Mouse (Mus musculus) embryo, embryonic 10.5 days (tissue): ENCODE data around the gene Slc44a1.

Source experiments
- DNase-seq: peaks from one replicate; pipeline ENCODE4 v3.0.0-alpha.2; 2015; ENCODE audit warnings: low spot score

The Slc44a1 gene

GRCm38 (mm10) chr4:53538600-53538999, 98.4 kb downstream of the Slc44a1 start:
- no peak for DNase-seq

GRCm38 (mm10) chr4:53539929-53540328, 99.7 kb downstream of the Slc44a1 start:
- no peak for DNase-seq

DNA sequence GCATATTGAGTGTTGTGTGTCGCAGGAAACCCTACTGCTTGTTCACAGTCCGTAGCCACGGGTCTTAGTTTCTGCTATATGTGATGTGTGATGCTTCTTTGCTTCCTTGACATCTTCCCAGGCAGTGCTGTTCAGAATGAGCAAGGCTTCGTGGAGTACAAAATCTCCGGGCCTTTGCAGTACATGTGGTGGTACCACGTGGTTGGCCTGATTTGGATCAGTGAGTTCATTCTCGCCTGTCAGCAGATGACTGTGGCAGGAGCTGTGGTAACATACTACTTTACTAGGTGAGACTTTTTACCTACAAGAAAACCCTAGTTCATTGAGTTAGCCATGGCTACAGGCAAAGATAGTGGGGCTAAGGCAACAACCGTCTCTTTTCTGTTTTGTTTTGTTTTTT, 103.2 kb downstream of the Slc44a1 start:
- DNase-seq, result no peak

DNA sequence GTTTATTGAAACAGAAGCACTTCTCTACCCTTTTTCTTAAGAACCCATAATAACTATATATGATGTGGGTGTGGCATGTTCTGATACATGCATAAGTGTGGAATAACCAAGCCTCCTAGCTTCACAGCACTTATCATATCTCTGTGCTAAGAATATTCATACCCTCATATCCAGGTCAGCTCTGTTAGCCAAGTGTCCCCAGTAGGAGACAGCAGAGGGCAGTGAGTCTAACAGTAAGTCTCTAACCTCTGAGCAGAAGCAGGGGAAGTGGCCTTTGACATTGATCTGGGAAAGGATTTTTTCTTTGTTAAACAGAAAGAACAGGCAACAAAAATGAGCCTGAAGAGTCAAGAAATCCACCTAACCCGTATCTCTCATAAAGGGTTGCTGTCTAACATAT, 104.7 kb downstream of the Slc44a1 start:
- DNase-seq, result no peak

DNA sequence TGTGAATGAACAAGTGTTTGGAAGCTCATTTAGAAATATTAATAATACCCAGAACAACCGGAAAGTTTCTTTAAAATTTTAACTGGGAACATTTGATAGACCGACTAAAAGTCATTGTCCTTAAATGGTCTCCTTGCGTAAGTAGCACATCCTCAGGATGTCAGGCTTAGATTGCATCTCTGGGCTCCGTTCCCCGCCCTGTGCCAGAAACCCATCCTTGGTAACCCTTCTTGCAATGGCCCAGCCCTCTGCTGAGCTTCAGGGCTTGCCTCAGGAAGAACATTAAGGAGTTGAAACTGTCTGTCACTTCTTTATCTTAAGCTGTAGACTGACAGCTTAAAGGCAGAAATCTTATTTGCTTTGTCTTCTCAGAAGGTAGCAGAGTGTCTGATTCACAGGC, 107.2 kb downstream of the Slc44a1 start:
- no peak for DNase-seq

GRCm38 (mm10) chr4:53549375-53549774, 109.2 kb downstream of the Slc44a1 start:
- DNase-seq, result no peak

GRCm38 (mm10) chr4:53564618-53565017, 124.4 kb downstream of the Slc44a1 start:
- DNase-seq, result no peak

DNA sequence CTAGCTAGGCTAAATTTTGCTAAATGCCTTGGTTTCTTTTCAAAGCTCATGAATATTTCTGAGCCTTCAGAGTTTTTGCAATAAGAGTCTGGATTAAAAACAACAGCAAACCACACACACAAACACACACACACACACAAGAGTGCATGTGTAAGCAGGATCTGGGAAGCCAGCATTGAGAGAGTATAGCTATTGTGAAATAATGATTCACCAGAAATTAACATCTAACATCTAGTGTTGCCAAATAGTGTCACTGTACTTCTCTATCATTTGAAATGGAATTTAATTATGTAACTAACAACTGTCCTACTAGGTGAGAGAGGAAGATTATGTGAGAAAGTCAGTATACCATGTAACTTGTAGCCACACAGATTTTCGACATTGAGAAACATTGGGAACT, 126.9 kb downstream of the Slc44a1 start:
- DNase-seq, result no peak

DNA sequence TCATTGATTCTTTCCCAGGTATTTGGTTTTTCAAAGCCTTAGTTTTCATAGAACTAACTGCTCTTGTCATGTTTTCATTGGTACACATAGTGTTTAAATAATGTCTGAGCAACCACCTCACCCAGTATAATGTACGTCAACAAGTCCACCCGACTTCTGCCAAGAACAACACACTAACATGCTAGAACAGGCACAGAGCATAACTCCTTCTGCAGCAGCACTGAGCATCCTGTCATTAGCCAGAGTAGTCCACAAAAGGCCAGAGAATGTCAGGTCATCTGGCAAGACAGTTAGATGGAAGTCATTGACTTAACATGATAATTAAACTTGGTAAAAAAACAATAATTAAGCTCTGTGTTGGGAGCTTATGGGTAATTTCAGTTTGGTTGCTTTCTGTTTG, 135.3 kb downstream of the Slc44a1 start:
- no peak for DNase-seq

GRCm38 (mm10) chr4:53587676-53588075, 147.5 kb downstream of the Slc44a1 start:
- no peak for DNase-seq

- DNase-seq, result no peak
Measured at GRCm38 (mm10) chr4:53588936-53589335, 148.7 kb downstream of the Slc44a1 start.

GRCm38 (mm10) chr4:53589466-53589865, 149.3 kb downstream of the Slc44a1 start:
- no peak for DNase-seq

DNA sequence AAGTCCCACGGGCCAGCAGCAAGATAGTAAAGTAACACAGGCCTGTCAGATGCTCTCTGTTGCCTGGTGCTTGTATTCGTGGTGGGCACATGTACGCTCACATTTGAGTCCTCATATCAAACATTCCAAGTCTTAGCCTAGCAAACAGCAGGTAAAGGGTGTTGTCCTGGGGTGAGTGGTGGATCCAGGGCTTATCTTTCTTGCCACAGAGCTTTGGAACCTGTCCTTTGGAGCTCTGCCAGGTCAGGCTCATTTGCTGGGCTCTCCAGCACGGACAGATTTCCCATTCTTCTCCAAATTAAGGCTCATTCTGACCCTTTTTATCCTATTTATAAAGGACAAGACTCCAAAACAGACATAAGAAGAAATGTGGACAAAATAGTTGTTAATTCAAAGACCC, 149.9 kb downstream of the Slc44a1 start:
- no peak for DNase-seq

DNA sequence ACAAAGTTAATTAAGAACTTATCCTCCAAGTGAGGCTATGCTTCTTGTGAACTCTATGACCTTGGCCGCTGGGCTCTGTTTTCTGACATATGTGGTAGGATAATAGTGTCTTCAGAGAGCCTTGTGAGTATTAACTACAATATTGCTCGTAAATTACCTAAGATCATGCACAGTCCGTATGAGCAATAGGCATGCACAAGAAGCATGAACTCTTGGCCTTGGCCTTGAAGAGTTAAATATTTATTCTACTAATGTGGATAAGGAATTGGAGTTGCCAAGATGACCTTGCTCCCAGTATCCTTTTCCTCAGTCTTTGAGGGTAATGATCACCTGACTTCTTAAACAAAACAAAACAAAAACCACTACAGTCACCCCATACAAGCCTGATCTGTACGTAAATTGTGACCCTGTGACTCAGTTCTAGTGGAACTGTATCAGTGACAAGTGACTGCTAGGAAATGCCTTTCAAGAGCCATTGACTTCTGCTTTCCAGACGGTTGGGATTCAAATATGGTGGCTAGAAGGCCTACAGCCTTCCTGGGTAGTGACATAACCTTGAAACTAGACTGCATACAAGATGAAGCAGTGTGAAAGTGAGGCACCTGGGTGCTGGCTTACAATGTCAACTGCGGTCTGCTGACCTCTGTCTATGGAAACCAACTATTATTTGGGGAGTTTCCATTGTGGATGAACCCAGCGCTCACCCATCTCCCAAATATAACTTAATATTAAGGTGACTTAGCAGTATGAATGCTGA, 150.7 kb downstream of the Slc44a1 start:
- DNase-seq, result no peak

DNA sequence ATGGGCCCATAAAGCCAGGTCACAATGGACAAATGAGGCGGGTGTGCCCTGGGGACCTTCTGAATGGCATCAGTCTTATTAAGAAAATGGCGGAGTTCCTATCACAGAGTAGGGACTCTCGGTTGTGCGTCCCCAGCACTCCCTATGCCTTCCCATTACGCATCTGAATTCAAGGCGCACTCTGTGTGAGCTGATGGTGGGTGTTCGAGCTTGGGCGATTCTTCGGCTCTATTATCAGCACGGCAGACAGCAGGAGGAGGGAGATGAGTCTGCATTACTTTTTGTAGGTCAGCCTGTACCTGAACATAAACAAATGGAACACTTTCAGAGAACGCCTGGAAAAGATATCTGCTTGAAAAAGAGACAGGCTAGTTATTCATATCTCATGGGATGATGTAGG, 151.3 kb downstream of the Slc44a1 start:
- no peak for DNase-seq

GRCm38 (mm10) chr4:53591941-53592340, 151.7 kb downstream of the Slc44a1 start:
- no peak for DNase-seq

GRCm38 (mm10) chr4:53592386-53592785, 152.2 kb downstream of the Slc44a1 start:
- DNase-seq, result no peak

DNA sequence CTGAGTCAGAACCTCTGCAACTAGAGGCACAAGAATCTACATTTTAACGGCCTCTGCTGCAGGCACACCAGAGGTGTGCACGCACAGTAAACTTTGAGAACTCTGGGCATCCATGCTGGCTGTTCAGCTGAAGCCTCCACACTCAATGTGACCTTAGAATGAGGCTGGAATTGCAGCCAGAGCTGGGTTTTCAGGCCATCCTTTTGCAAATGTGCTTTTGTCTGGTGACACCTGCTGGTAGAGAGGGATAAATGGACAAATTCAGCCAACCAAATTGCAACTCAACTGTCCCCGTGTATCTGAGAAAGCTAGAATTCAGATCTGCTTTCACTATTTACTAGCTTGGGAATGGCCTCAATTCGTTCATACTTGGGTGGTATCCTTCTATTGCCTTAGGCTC, 154.0 kb downstream of the Slc44a1 start:
- peak; percentile 80 for DNase-seq

DNA sequence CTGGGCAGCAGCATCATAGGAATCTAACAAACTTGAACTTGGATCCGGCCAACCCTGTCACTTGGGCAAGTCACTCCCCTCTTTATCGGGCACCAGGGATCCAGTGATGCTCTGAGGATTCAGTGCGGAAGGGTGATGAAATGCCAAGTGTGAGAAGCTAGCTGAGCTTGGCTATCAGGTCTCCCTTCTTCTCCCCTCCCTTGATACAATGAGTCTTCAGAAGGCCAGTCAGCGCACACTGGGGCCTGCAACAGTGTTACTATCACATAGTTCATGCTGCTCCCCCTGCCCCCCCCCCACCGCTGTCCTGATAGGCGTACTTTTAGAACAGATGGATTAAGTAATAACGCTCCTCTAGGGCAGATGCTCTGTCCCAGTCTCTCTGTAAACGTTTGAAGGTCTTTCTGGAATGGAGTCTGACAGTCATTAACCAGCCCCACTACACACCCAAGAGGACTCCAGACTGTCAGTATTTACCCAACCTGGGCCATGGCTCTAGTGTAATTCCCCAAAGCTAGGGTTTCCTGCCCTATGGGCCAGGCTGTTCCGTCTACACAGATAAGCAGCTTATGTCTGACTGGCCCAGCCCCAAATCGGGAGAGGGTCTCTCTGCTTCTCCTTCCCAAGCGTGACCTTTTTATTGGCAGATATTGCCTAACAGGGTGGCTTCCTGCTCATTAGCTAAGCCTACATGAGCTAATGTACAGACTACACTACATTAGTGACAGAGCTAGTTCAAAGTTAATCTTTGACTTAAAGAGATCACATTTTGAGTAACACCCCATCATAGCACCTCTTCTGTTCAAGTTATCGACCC, 155.2 kb downstream of the Slc44a1 start:
- DNase-seq, result no peak

- no peak for DNase-seq
Measured at GRCm38 (mm10) chr4:53596063-53596895, 156.1 kb downstream of the Slc44a1 start.

GRCm38 (mm10) chr4:53600462-53600861, 160.2 kb downstream of the Slc44a1 start:
- DNase-seq, result peak; percentile 71

DNA sequence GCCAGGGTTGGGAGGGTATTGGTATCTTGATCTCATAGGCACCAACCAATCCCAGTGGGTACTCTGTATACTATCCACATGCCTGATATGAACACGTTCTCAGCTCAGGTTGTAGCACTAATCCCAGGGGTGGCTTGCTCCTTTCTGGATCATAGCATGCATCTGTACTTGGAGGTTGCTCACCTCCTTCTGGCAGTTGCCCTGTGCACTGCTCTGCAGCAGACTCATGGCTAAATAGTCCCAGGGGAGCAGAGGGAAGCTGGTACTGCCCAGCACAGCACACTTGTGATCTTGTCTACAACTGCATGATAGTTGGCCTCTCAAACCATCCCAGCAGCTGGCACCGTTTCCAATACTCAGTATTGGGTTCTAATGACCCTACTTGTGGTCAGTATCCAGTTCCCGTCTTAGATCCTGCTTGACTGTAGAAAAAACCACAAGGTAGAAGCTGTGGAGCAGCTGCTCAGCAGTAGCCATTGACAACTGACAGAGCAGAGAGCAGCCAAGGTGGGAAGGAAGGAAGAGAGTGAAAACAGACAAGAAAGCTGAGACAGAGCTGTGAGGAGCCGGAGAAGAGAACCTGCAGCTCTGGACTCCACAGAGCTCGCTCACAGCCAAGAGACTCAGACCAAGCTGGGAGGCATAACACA, 174.5 kb downstream of the Slc44a1 start:
- DNase-seq, result no peak
